Mouse (Mus musculus): Measurements from ENCODE around the gene Sgms1. TPM values are rescaled to one million over a fixed set of nuclear protein-coding genes. Genes with fewer than 3 reads are reported as not detected.

The Sgms1 gene
- polyA plus RNA-seq, 1 experiment from 2014 or later: 14.3 TPM

DNA sequence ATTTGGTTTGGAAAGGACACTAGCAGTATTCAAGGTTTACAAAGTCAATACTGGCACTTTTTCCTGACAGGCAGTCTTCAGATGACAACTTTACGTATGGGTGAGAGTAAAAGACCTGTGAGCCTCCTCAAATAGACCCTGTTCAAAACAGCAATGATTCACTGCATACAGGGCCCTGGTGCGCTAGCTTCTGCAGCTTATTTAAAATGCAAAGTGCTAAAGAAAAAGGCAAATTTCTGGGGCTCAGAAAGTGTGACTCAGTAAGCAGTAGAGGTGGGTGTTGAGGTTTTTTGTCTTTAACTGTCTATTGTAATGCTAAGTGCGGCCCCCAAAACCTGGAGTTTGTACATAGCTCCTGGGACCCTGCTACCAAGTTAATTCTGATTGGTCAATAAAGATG is 81.2 kb downstream of the Sgms1 start:
- H3K9me3 ChIP-seq (replicated peaks): no peaks in the 10 kb centered on the region
- H3K36me3 ChIP-seq: no peaks in the 10 kb centered on the region
- WGBS: 93% methylated on average over 3 of the region's 3 CpGs
- H3K27ac ChIP-seq: no peak overlapping the region
- peaks cover 8% of the 10 kb centered on the region for H3K4me1 ChIP-seq
- no peak for DNase-seq (ENCODE audit: low spot score)
- no peaks in the 10 kb centered on the region for H3K27me3 ChIP-seq (ENCODE audit: low read depth, poor library complexity, severe bottlenecking)
- no peak overlapping the region for H3K4me3 ChIP-seq

DNA sequence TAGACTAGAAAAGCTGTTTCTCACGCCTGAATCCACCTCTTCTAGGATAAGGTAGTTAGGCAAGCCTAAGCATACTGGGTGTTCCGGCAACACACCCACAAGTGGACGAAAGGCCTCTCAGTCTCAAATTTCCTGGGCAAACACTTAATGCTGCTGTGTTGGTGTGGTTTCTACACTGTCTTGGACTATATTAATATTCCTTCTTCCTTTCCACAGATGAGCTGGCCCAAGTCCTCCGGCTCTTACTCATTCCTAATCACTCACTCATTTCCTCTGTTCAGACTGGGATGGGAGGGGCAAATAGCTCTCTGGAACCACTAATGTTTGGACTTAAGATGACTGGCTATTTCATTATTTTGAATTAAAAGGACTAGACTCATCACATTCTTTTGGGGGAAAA is 84.6 kb downstream of the Sgms1 start:
- no peak for DNase-seq (ENCODE audit: low spot score)
- no peaks in the 10 kb centered on the region for H3K9me3 ChIP-seq (replicated peaks)
- H3K4me3 ChIP-seq: no peak overlapping the region
- H3K27me3 ChIP-seq (ENCODE audit: low read depth, poor library complexity, severe bottlenecking): no peaks in the 10 kb centered on the region
- no peaks in the 10 kb centered on the region for H3K36me3 ChIP-seq
- no peak overlapping the region for H3K27ac ChIP-seq
- H3K4me1 ChIP-seq: peaks cover 12% of the 10 kb centered on the region
- WGBS: 80% methylated on average over 4 of the region's 4 CpGs

DNA sequence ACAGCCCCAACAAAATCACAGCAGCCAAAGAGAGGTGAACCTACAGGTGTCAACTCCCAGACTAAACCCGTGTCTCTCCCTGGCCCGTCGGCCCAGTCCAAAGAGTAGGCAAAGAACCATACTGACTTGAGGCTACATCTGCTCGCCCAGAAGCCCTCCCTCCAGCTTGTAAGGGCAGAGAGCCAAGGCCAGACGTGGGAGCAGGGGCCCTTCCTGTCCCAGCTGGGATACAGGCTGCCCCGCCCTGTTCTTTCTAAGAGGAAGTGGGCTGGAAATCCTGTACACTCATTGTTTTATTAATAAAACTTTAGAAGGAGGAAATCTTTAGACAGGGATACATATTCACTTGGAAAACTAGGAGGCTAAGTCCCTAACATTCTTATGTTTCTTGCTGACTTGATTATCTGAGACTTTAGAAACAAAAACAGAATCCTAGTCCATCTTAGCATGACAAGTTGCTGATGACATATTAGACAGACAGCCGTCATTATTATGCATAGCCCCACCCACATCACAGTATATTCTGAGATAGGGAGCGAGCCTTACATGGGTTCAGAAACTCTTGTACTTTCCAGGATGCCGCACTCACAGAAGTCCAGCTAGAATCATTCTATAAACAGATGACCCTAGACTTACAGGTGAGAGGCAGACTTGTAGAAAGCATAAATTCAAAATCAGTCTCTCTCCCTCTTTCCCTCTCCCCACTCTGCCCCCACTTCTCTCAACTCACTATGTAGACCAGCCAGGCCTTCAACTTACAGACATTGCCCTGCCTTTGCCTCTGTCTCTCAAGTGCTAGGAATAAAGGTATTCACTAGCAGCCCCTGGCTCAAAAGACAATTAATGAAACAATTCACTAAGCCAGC is 85.3 kb downstream of the Sgms1 start:
- 84% methylated on average over 9 of the region's 9 CpGs for WGBS

DNA sequence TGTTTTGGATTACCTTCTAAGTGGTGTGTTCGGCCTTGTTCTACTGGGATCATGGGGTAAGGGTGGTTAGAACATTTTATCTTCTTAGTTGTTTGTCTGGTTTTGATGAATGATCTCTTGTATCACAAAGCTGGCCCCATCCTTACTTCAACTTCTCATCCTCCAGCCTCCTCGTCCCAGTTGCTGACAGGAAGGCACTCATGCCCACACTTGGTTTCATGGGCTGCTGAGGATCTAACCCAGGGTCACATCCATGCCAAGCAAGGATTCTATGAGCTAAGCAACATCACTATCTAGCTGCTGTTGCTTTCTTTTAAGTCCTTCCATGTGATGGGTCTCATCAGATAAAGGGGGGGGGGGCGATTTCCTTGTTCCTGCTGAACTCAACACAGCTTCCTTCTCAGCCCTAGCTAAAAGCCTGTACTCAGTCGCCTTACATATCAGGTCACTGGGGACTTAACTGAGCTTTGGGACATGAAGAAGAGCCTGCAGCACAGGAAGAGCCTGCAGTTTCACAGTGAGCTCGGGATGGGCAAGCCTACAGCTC is 86.6 kb downstream of the Sgms1 start:
- Histone ChIP-seq H3K27ac (no peak overlapping the region), H3K9me3 (replicated peaks) (no peaks in the 10 kb centered on the region), H3K4me3 (no peak overlapping the region), H3K4me1 (peaks cover 29% of the 10 kb centered on the region), H3K27me3 (ENCODE audit: low read depth, poor library complexity, severe bottlenecking) (no peaks in the 10 kb centered on the region), H3K36me3 (no peaks in the 10 kb centered on the region)
- no peak for DNase-seq (ENCODE audit: low spot score)
- WGBS: 81% methylated on average over 5 of the region's 5 CpGs

More for the DNA sequence above, 85.3 kb downstream of the Sgms1 start:
- Histone ChIP-seq H3K27ac (0 out of 2 replicates have a peak overlapping the region, but pooled peaks have one; percentile 7), H3K9me3 (replicated peaks) (no peaks in the 10 kb centered on the region), H3K27me3 (ENCODE audit: low read depth, poor library complexity, severe bottlenecking) (no peaks in the 10 kb centered on the region), H3K4me3 (no peak overlapping the region), H3K36me3 (no peaks in the 10 kb centered on the region), H3K4me1 (peaks cover 19% of the 10 kb centered on the region)
- DNase-seq (ENCODE audit: low spot score): no peak

DNA sequence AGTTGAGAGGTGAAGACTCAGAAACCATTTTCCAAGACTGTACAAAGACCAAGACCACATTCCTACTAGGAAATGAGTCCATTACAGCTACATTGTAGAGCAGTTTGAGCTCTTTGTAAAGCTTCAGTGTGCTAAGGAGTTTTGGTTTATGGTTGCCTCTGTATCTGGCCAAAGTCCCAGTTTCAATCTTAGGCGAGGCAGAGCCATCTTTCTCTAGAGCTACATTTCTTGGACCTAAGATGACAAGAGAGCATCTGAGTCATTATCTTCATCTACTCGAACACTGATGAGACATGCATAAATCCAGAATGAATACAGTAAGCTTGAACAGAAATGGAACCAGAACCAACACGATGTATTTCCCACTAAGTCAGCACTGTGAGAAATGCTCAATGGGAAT is 87.9 kb downstream of the Sgms1 start:
- H3K4me1 ChIP-seq: peaks cover 37% of the 10 kb centered on the region
- no peak overlapping the region for H3K27ac ChIP-seq
- no peaks in the 10 kb centered on the region for H3K9me3 ChIP-seq (replicated peaks)
- DNase-seq (ENCODE audit: low spot score): no peak
- H3K4me3 ChIP-seq: no peak overlapping the region
- no peaks in the 10 kb centered on the region for H3K27me3 ChIP-seq (ENCODE audit: low read depth, poor library complexity, severe bottlenecking)
- H3K36me3 ChIP-seq: no peaks in the 10 kb centered on the region
- WGBS: 92% methylated on average over 3 of the region's 3 CpGs

DNA sequence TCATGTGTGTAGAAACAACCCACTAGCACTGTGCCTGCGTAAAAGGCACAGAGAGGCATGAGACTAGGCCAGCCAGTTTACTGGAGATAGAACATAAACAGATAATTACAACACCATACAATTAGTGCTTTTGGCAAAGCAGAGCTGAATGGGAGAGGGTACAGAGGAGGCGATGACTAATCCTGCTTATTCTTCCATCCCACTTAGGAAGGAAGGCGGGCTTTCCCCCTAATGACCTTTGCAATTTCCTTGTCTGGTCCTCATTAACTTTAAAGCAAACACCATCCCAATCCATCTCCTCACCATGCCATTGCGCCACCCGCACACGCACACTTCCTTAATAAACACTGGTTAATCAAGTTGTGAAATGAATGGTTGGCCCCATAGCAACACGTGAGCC is 91.3 kb downstream of the Sgms1 start:
- no peak for DNase-seq (ENCODE audit: low spot score)
- Histone ChIP-seq H3K9me3 (replicated peaks) (no peaks in the 10 kb centered on the region), H3K36me3 (no peaks in the 10 kb centered on the region), H3K27me3 (ENCODE audit: low read depth, poor library complexity, severe bottlenecking) (no peaks in the 10 kb centered on the region), H3K27ac (no peak overlapping the region), H3K4me3 (no peak overlapping the region), H3K4me1 (peaks cover 32% of the 10 kb centered on the region)
- WGBS: 26% methylated on average over 7 of the region's 7 CpGs

DNA sequence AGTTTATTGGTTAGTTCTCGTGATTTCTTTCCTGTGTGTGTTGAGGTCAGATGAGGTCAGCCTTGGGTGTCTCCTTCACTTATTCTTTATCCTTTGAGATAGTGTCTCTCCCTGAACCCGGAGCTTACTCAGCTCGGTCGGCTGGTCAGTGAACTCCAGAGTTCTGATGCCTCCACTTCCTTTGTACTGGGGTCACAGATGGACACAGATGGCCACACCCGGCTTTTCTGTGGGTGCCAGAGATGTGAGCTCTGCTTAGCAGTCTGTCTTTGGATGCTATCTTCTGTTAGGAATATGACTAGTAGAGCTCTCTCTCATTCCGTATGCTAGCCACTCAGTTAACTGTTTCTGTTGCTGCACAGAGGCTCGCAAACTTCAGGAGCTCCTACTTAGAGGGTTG is 92.7 kb downstream of the Sgms1 start:
- 78% methylated on average over 7 of the region's 7 CpGs for WGBS
- no peak for DNase-seq (ENCODE audit: low spot score)
- Histone ChIP-seq H3K4me3 (no peak overlapping the region), H3K4me1 (peaks cover 38% of the 10 kb centered on the region), H3K27me3 (ENCODE audit: low read depth, poor library complexity, severe bottlenecking) (no peaks in the 10 kb centered on the region), H3K27ac (no peak overlapping the region), H3K36me3 (no peaks in the 10 kb centered on the region), H3K9me3 (replicated peaks) (no peaks in the 10 kb centered on the region)

DNA sequence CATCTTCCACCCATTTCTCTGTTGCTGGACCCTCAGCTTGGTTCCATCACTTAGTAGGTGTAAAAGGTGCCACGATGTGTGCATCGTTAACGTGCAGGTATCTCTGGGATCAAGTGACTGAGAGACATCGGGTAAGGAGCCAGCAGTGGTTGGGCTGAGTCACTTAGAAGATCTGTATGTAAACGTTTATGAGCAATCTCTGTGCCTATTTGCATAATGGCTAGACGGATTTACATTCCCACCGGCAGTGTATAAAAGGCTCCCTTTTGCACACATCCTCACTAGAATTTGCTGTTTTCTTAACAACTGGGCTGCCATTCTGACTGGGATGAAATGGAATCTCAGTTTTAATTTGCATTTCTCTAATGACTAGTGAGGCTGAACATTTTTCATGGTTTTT is 93.9 kb downstream of the Sgms1 start:
- no peaks in the 10 kb centered on the region for H3K36me3 ChIP-seq
- no peak overlapping the region for H3K27ac ChIP-seq
- no peak for DNase-seq (ENCODE audit: low spot score)
- H3K27me3 ChIP-seq (ENCODE audit: low read depth, poor library complexity, severe bottlenecking): no peaks in the 10 kb centered on the region
- H3K4me1 ChIP-seq: peaks cover 38% of the 10 kb centered on the region
- H3K9me3 ChIP-seq (replicated peaks): no peaks in the 10 kb centered on the region
- H3K4me3 ChIP-seq: no peak overlapping the region
- WGBS: 90% methylated on average over 7 of the region's 7 CpGs

DNA sequence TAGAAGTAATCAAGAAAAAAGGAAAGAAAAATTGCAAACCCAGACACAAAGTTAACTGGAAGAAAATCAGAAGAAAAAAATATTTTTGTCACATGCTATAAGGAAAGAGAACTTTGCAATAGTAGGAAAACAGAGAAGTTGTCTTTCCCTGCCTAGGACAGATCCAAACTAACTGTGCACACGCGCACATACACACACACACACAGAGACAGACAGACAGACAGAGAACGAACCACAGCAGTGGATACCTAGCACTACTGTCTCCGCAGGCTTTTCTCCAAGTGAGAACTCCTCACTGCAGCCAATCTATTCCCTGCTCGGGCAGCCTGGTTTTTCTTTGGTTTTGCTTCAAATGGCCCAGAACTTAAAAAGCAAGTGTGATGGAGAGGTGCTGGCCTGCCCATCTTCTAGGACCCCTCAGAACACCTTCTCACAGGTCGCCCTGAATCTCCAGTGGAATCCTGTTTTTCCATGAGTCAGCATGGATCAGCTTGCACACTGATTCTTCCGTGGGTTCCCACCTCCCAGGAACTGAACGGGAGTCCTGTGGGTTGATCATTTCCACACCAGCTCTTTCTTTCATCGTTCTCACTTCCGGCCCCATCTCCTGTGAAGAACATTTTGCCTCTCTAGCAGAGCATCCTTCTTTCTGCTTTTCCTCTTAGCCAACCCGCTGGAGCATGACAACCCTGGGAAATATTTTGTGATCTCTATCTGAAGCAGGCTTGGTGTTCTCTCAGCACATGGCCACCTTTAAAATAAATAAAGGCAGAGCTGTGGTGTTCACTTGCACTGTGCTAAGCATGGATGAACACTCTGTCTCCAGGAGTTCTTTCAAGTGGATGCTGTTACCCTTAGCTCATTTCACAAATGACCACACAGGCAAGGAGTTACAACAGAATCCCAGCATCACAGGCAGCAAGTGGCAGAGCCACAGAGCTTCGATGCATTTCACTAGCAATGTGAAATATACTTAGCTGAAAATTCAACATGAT is 96.4 kb downstream of the Sgms1 start:
- no peak for DNase-seq (ENCODE audit: low spot score)
- no peaks in the 10 kb centered on the region for H3K9me3 ChIP-seq (replicated peaks)
- H3K27ac ChIP-seq: no peak overlapping the region
- no peak overlapping the region for H3K4me3 ChIP-seq
- peaks cover 37% of the 10 kb centered on the region for H3K4me1 ChIP-seq
- H3K36me3 ChIP-seq: no peaks in the 10 kb centered on the region
- 88% methylated on average over 12 of the region's 12 CpGs for WGBS
- H3K27me3 ChIP-seq (ENCODE audit: low read depth, poor library complexity, severe bottlenecking): no peaks in the 10 kb centered on the region

DNA sequence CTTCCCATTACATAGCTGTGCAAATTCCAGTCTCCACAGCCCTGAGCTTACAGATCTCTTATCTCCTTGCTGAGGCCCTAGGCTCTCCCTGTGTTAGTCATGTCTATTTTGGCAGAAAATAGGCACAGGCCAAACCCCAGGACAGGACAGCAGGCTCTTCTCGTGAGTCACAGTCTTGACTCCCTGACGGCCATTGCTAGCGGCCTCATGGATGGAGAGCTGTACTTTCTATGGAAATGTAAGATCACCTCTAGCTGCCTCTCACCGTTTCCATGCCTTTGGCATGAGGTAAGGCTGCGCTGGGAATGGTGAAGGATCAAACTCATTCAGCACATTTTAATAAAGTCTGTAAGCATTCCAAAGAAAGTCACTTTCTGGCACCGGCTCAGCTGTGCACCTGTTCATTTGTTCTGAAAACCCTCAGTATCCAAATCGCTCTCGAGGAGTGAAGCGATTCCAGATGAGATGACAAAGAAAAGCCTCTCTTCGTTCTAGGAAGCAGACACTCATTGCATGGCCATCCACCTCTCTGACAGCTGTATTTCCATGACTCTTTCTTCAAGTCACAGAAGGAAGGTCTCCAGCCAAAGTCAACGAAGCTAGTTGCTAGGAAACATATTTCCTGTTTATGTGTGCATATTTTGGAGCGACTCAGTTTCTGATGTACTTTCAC is 97.3 kb downstream of the Sgms1 start:
- Histone ChIP-seq H3K9me3 (replicated peaks) (no peaks in the 10 kb centered on the region), H3K27ac (no peak overlapping the region), H3K4me3 (no peak overlapping the region), H3K36me3 (no peaks in the 10 kb centered on the region), H3K27me3 (ENCODE audit: low read depth, poor library complexity, severe bottlenecking) (no peaks in the 10 kb centered on the region), H3K4me1 (peaks cover 33% of the 10 kb centered on the region)
- 90% methylated on average over 12 of the region's 12 CpGs for WGBS
- no peak for DNase-seq (ENCODE audit: low spot score)

DNA sequence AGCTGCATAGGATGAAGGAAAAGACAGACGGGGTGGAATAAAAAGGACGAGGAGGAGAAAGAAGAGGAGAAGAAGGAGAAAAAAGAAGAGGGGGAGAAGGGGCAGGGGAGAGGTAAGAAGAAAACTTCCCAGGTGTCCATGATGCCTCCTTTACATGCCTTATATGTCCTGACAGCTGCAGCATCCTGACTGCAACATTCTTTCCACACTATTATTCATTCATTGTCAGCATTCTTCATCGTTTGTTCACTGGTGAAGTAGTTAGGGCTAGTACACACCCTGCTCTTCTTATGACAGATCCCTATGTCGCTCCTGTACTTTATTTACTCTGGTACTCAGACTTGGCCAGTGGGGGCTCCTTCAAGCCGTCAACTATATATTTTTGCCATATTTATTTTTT is 98.4 kb downstream of the Sgms1 start:
- WGBS: 91% methylated on average over 5 of the region's 5 CpGs
- Histone ChIP-seq H3K9me3 (replicated peaks) (no peaks in the 10 kb centered on the region), H3K27me3 (ENCODE audit: low read depth, poor library complexity, severe bottlenecking) (no peaks in the 10 kb centered on the region), H3K27ac (no peak overlapping the region), H3K4me1 (peaks cover 25% of the 10 kb centered on the region), H3K4me3 (no peak overlapping the region), H3K36me3 (no peaks in the 10 kb centered on the region)
- no peak for DNase-seq (ENCODE audit: low spot score)

DNA sequence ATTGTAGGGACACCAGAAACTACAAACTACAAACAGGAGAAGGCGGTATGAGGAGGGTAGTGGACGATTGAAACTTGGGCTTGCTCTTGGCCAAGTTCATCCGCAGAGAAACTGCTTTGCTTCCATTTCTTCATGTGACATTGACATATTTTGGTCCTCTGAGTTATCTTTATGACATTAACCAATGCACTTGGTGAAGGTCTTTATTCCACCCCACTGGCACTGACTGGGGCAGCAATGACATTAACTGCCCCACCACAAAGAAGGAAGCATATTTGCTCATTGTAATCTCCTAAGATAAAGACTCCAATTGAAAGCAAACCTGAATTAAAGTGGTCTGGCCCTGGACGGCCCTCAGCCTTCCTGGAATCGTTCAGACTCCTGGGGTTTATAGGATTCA is 100.6 kb downstream of the Sgms1 start:
- H3K9me3 ChIP-seq (replicated peaks): no peaks in the 10 kb centered on the region
- WGBS: 60% methylated on average over 5 of the region's 5 CpGs
- H3K27ac ChIP-seq: peak overlapping the region; percentile 14; the same call in 1 of the 2 replicates
- no peaks in the 10 kb centered on the region for H3K36me3 ChIP-seq
- no peak for DNase-seq (ENCODE audit: low spot score)
- no peaks in the 10 kb centered on the region for H3K27me3 ChIP-seq (ENCODE audit: low read depth, poor library complexity, severe bottlenecking)
- no peak overlapping the region for H3K4me3 ChIP-seq
- H3K4me1 ChIP-seq: peaks cover 37% of the 10 kb centered on the region

Measured in limb, embryonic 10.5 days (tissue).